Mouse (Mus musculus) E14TG2a.4 (cell line): Measurements from ENCODE around the gene Cox4i2.

ENCODE experiments used
- CTCF ChIP-seq: conservative IDR thresholded peaks from 2 replicates; pipeline ENCODE4 v1.5.1; 2014; ENCODE audit warnings: low read length
- POU5F1 ChIP-seq: IDR thresholded peaks from 2 replicates; pipeline ENCODE4 v1.6.1; 2014; ENCODE audit warnings: low read length, borderline replicate concordance

DNA sequence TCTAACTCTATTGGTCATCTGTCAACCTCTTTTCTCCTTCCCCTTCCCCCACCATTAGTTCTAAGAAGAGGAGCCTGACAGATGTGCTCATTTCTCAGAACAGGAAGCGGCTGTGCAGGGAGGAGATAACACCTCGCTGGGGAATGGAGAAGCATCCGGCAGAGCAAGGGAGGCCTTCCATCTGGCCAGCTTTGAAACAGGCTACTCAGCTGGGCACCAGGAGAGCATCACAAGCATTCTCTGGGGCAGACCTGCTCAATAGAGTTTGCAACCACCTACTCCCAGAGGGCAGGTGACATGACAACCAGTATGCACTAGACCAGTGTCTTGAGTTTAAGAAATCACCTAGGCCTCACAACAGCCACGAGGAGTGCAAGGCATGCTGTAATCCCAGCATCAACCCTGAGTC, 35.6 kb downstream of the Cox4i2 start:
- no peak for TF ChIP-seq CTCF
- TF ChIP-seq POU5F1 = no peak
